In the genomic region with DNA sequence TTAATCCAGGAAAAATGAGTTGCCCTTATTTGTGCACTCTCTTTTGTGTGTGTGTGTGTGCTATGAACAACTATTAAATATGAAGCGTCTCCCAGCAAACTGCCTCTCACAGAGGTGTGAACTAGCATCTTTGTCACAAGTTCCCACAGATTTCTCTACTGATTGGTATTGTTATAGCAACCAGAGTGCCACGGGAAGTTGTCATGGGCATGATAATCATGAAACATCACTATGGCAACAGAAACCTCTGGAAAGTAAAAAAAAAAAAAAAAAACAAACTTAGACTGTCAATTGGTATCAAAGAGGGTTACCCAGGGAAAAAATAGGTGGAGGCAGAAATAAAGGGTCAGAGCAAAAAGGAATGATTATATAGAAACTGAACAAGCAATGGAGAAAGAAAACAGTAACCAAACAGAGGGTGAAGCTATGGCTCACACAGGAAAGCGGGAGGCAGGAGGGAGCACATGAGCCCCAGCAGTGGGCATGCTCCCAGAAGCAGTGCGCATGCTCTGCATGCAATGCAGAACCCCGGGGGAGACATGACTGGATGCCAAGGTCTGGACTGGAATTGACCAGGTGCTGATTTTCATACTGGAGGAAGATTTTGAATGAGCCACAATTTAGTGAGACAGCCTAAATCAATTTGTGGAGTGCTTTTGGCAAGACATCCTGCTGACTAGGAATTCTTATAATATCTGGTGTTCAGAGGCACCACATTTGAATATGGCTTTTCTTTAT, we compare ENCODE assay signal across 10 mouse cellular contexts. TPM values are rescaled to one million over a fixed set of nuclear protein-coding genes. Genes with fewer than 3 reads are reported as not detected.
DNase-seq lines count a peak whose midpoint lies in the region.
"Had no signal": no experiment of that assay in that cellular context is flagged by ENCODE, and none has a peak within 500 bp of the region (broad histone marks: within the 10 kb centered on the region; RNA-seq: fewer than 3 reads in every experiment).

No protein-coding gene starts in this region.

- peak; percentile 22 to 34 for DNase-seq in left cerebral cortex, postnatal 10 days (ENCODE audit: extremely low spot score in 1 of 2, low spot score in 2 of 2)
- DNase-seq in left cerebral cortex, adult 8-10 months (ENCODE audit: low spot score in 2 of 2), result no peak
- peak; percentile 91 to 95 for DNase-seq in cerebellum, postnatal 25 days
- DNase-seq in layer of hippocampus, adult 8-10 months (ENCODE audit: low spot score in 2 of 2), result peak; percentile 12 to 18
- DNase-seq in retina, postnatal 1 day, result peak; percentile 29
- DNase-seq in thymus, adult 18-20 months, result no peak
- DNase-seq in embryo, embryonic 10 days (ENCODE audit: low spot score), result no peak
- no peak for DNase-seq in embryo, embryonic 11 days
- DNase-seq: adrenal gland, adult 2 months; liver, embryonic 13.5 days had no signal

- intact Hi-C loops in left cerebral cortex, postnatal 10 days (cut with DNase I), result loop anchor here (5.0 to 10.0 kb wide), 2 partner anchors 1723 to 1976 kb away; no protein-coding TSS in a partner anchor

RNA-seq across cellular contexts. Expression of gene Slc9a9, which starts 58.9 kb away (rescaled TPM):
- 10 to 100 TPM; 13.8 to 15.5 TPM for total RNA-seq in left cerebral cortex, postnatal 10 days (2021)
- total RNA-seq in left cerebral cortex, adult 8-10 months (2022), result 10 to 100 TPM; 20.8 to 27.9 (median 24.4) TPM
- total RNA-seq in layer of hippocampus, adult 8-10 months (2022), result 10 to 100 TPM; 15.3 to 22.8 (median 19.3) TPM

Comparison
In these comparisons a context has a peak if more than half of its experiments do, and no peak if none do; other contexts are left out.
1. DNase-seq: peak in left cerebral cortex, postnatal 10 days (2 of 2), cerebellum, postnatal 25 days (2 of 2), layer of hippocampus, adult 8-10 months (2 of 2) and retina, postnatal 1 day (single experiment); none in left cerebral cortex, adult 8-10 months (0 of 2), thymus, adult 18-20 months (0 of 2), embryo, embryonic 10 days (single experiment) and embryo, embryonic 11 days (single experiment).